Mouse (Mus musculus) forebrain, postnatal 0 days (tissue): ENCODE measurements around the gene Col6a3. TPM values are rescaled to one million over a fixed set of nuclear protein-coding genes. Genes with fewer than 3 reads are reported as not detected.

ENCODE experiments used
- ATAC-seq: fragments of 200-750 bp; cut with Nextera tagmentation; 2 replicates; pipeline ENCODE4 v1.8.0; 2017; ENCODE audit warnings: mild to moderate bottlenecking, moderate library complexity
- DNase-seq: peaks from one replicate; pipeline ENCODE4 v3.0.0-alpha.2; 2015
- H3K27ac ChIP-seq: fragments of 300-500 bp; sonication (generic); 2 replicates; pipeline ENCODE4 v1.5.1; 2014; ENCODE audit warnings: low read depth, mild to moderate bottlenecking, antibody characterized with exemption, low read length, moderate library complexity, mixed read lengths
- H3K27me3 ChIP-seq: fragments of 300-500 bp; sonication (generic); 2 replicates; pipeline ENCODE4 v1.6.1; 2014; ENCODE audit warnings: mild to moderate bottlenecking, low read length, mixed read lengths; ENCODE audit not compliant: insufficient read depth
- H3K36me3 ChIP-seq: fragments of 300-500 bp; sonication (generic); 2 replicates; pipeline ENCODE4 v1.6.1; 2014; ENCODE audit warnings: mild to moderate bottlenecking, moderate library complexity; ENCODE audit not compliant: insufficient read depth
- H3K4me1 ChIP-seq: fragments of 300-500 bp; sonication (generic); 2 replicates; pipeline ENCODE4 v1.6.1; 2014; ENCODE audit warnings: antibody characterized with exemption; ENCODE audit not compliant: insufficient read depth
- H3K4me2 ChIP-seq: fragments of 300-500 bp; sonication (generic); 2 replicates; pipeline ENCODE4 v1.6.1; 2014; ENCODE audit warnings: low read depth, mild to moderate bottlenecking, moderate library complexity
- H3K4me3 ChIP-seq: fragments of 300-500 bp; sonication (generic); 2 replicates; pipeline ENCODE4 v1.5.1; 2014; ENCODE audit warnings: low read depth, low read length, mixed read lengths
- H3K9ac ChIP-seq: fragments of 300-500 bp; sonication (generic); 2 replicates; pipeline ENCODE4 v1.6.1; 2014; ENCODE audit warnings: mild to moderate bottlenecking
- H3K9me3 ChIP-seq: fragments of 300-500 bp; sonication (generic); 2 replicates; pipeline ENCODE4 v1.6.1; 2016; ENCODE audit warnings: low read length
- CTCF ChIP-seq: sonication (generic); IDR thresholded peaks from 2 replicates; pipeline ENCODE4 v1.5.1; 2016; ENCODE audit warnings: antibody characterized with exemption, control low read depth, low read depth
- WGBS: fragments of 180-500 bp; shearing (Covaris S2); extraction: QIAGEN DNeasy Blood & Tissue Kit; methylation state at CpG from one replicate; pipeline ENCODE4 v1.1.7; 2014; 5-methylcytosine and 5-hydroxymethylcytosine counted together
- polyA plus RNA-seq: library from polyadenylated mRNA; unstranded; fragments of >200 nt; fragmentation: Nextera tagmentation; extraction: Ambion mirVana; gene quantifications from 2 replicates; pipeline ENCODE4 v1.2.1, GENCODE M21; 2015
- total RNA-seq: library from RNA; depleted of rRNA; stranded (reverse); fragments of >200 nt; gene quantifications from 2 replicates; pipeline ENCODE4 v1.2.3, GENCODE M21; 2014; rRNA removed

The Col6a3 gene
- total and polyA plus RNA-seq, 2 experiments from 2014 or later = 3.2 to 34.1 TPM

DNA sequence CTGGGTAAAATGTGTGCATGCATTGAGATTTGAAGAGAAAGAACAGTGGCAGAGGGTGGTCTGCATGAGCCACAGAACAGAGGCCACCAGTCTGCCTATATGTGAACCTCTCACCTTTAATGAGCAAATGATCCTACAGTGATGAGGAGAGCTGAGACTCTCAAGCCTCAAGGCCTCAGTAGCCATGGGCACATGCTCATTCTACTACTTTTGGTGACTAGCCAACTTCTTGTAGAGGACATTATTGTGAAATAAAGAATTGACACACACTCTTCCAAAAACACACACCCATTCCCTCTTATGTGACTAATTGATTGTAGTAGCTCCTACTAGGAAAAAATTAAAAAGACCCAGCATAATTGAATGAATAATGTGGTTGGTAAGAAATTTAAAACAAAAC lies 120.0 kb downstream of the Col6a3 start:
- DNase-seq (no peak), ATAC-seq (no peak)
- no peak overlapping the region for H3K9ac ChIP-seq
- no peak overlapping the region for H3K4me2 ChIP-seq
- no peak overlapping the region for H3K27ac ChIP-seq
- no peaks in the 10 kb centered on the region for H3K27me3 ChIP-seq
- no peak overlapping the region for H3K4me3 ChIP-seq
- H3K9me3 ChIP-seq = no peaks in the 10 kb centered on the region
- TF ChIP-seq CTCF = no peak
- no peaks in the 10 kb centered on the region for H3K36me3 ChIP-seq
- H3K4me1 ChIP-seq = no peaks in the 10 kb centered on the region

- TF ChIP-seq CTCF = no peak
- ATAC-seq = no peak
- no peak overlapping the region for H3K4me3 ChIP-seq
Measured at GRCm38 (mm10) chr1:90723325-90723724, 120.4 kb downstream of the Col6a3 start.

DNA sequence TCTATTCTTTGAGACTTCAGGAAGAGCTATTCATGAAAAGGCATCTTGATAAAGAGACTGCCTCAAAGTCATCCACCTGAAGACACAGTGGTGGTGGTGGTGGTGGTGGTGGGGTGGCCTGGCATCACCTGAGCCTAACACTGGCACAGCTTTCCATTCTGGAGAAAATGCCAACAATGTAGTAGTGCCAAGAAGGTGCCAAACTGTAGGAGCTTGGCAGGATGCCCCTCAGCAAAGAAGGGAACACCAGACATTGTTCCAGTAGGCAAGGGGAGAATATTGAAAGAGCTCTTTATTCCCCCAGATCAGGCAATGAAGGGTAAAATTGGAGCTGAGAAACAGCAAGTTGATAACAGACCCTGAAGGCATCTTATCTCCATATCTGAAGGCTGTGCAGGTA lies 121.8 kb downstream of the Col6a3 start:
- Histone ChIP-seq H3K4me1 (no peaks in the 10 kb centered on the region), H3K27ac (no peak overlapping the region), H3K27me3 (no peaks in the 10 kb centered on the region), H3K9ac (no peak overlapping the region), H3K36me3 (no peaks in the 10 kb centered on the region), H3K4me2 (no peak overlapping the region), H3K4me3 (no peak overlapping the region), H3K9me3 (no peaks in the 10 kb centered on the region)
- no peak for DNase-seq
- no peak for ATAC-seq
- TF ChIP-seq CTCF = no peak

More at GRCm38 (mm10) chr1:90723325-90723724, 120.4 kb downstream of the Col6a3 start:
- Histone ChIP-seq H3K27me3 (no peaks in the 10 kb centered on the region), H3K4me1 (no peaks in the 10 kb centered on the region), H3K36me3 (no peaks in the 10 kb centered on the region), H3K9ac (no peak overlapping the region), H3K9me3 (no peaks in the 10 kb centered on the region), H3K27ac (no peak overlapping the region), H3K4me2 (no peak overlapping the region)
- no peak for DNase-seq

DNA sequence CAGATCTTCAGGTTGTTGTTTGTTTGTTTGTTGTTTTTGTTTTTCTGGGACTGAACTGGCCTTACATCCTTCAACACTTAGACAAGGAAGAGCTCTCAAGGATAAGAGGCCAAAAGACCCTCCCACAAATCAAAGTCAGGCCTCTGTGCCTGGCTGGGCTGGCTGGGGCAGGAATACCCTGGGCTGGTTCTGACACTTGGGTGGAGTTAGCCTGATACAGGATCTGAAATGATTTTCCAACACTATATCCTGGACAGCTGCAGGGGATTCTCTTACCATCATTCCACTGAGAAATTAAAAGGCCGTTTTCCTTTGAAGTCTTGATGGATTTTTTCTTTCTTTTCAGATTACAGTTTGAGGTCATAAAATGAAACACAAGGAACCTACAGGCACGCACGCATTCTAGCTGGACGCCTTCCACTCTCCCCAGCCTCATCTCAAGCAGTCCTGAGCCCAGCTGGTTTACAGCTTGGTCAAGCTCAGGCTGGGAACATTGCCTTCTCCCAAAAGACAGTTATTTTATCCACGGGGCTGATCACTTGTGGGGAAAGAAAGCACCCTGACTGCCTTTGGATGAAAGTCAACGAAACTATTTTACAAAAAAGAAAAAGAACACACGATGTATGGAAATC lies 123.0 kb downstream of the Col6a3 start:
- Histone ChIP-seq H3K4me2 (no peak overlapping the region), H3K9me3 (no peaks in the 10 kb centered on the region), H3K9ac (no peak overlapping the region), H3K4me3 (no peak overlapping the region), H3K4me1 (no peaks in the 10 kb centered on the region), H3K36me3 (no peaks in the 10 kb centered on the region), H3K27me3 (no peaks in the 10 kb centered on the region), H3K27ac (no peak overlapping the region)
- whole genome bisulfite sequencing = 60% methylated on average over 7 of the region's 7 CpGs
- no peak for DNase-seq
- no peak for TF ChIP-seq CTCF
- ATAC-seq = no peak

GRCm38 (mm10) chr1:90718826-90719550 lies 124.8 kb downstream of the Col6a3 start:
- no peak overlapping the region for H3K9ac ChIP-seq
- no peaks in the 10 kb centered on the region for H3K9me3 ChIP-seq
- WGBS = 80% methylated on average over 6 of the region's 6 CpGs
- no peak for TF ChIP-seq CTCF
- no peak overlapping the region for H3K4me3 ChIP-seq
- DNase-seq (no peak), ATAC-seq (no peak)
- no peak overlapping the region for H3K4me2 ChIP-seq
- H3K27ac ChIP-seq = no peak overlapping the region
- no peaks in the 10 kb centered on the region for H3K36me3 ChIP-seq
- no peaks in the 10 kb centered on the region for H3K4me1 ChIP-seq
- no peaks in the 10 kb centered on the region for H3K27me3 ChIP-seq

DNA sequence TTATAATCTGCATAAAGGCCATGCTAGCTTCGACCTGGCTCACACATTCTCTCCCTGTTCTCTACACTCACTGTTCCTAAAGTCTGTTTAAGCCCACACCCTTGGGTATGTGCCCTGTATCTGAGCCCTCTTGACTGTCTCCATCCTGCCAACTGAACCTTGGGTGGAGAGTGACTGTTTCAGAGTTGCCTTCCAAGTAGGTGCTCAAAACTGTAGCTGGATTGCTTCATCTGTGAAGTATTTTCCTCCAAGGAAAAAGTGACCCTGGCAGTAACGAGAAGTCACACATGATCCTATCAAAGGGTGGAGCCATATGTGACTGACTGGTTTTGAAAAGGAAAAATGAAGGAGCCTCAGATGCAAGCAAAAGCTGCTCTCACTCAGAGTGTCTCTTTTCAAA lies 127.5 kb downstream of the Col6a3 start:
- Histone ChIP-seq H3K27me3 (no peaks in the 10 kb centered on the region), H3K4me3 (no peak overlapping the region), H3K4me1 (no peaks in the 10 kb centered on the region), H3K9ac (no peak overlapping the region), H3K9me3 (no peaks in the 10 kb centered on the region), H3K36me3 (no peaks in the 10 kb centered on the region), H3K27ac (no peak overlapping the region), H3K4me2 (no peak overlapping the region)
- DNase-seq (no peak), ATAC-seq (no peak)
- no peak for TF ChIP-seq CTCF
- WGBS = 62% methylated on average over 2 of the region's 2 CpGs

Other genes starting within 250 kb of the Col6a3 start
- gene Cops8, start 241.0 kb downstream of the Col6a3 start, total RNA-seq = 108 and 113 TPM in 2 replicates
- gene Cops8, start 241.0 kb downstream of the Col6a3 start, polyA plus RNA-seq = 188 and 192 TPM in 2 replicates
- 0.14 and 0.38 TPM in 2 replicates for gene Mlph, start 71.1 kb upstream of the Col6a3 start, total RNA-seq
- gene Mlph, start 71.1 kb upstream of the Col6a3 start, polyA plus RNA-seq = 0.19 and 0.33 TPM in 2 replicates
- gene Prlh, start 109.1 kb upstream of the Col6a3 start, total RNA-seq = not detected in 2 replicates
- not detected in 2 replicates for gene Prlh, start 109.1 kb upstream of the Col6a3 start, polyA plus RNA-seq
- 0.15 and 0.62 TPM in 2 replicates for gene Rab17, start 125.7 kb upstream of the Col6a3 start, total RNA-seq
- 0.30 TPM in 1 of 2 replicates, not detected in the other for gene Rab17, start 125.7 kb upstream of the Col6a3 start, polyA plus RNA-seq
- 52.4 and 55.4 TPM in 2 replicates for gene Lrrfip1, start 154.8 kb upstream of the Col6a3 start, total RNA-seq
- 56.9 and 62.0 TPM in 2 replicates for gene Lrrfip1, start 154.8 kb upstream of the Col6a3 start, polyA plus RNA-seq